Mouse (Mus musculus): Measurements from ENCODE around the gene Hoxd3. TPM values are rescaled to one million over a fixed set of nuclear protein-coding genes. Genes with fewer than 3 reads are reported as not detected.

The Hoxd3 gene
- total and polyA plus RNA-seq, 3 experiments: not detected

DNA sequence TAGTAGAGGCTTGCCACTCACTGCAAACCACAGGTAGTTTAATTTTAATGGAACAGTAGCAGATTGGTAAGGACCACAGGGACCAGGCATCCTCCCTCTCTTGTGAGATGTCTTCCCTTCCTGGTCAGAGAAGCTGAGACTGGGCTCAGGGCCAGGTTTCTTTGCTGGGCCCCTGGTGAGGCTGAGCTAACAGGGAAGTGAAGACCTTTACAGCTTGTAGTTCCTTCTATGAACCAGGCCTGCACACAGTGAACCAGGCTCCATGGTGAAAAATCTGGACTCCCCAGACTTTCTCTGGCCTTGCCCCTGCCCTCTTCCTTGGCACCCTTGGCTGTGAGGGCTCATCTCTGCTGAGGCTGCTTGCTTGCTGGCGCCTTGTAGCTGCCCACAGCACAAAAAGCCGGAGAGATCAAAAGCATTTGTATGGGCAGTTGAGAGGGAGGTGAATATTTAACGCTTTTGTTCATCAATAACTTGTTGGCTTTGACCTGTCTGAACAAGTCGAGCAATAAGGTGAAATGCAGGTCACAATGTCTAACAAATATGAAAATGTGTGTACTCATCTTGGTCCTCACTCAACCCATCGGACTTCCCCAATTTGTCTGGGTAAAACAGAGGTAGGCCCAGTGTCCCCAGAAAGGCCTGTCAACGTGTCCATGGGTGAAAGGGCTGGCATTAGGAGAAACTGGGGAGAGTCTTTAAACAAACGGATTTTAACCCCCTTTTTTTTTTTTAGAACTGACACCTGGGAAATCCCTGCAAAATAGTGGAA lies 12.7 kb downstream of the Hoxd3 start:
- no peaks in the 10 kb centered on the region for H3K36me3 ChIP-seq (ENCODE audit: control insufficient read depth in 1 of 2, insufficient read depth in 2 of 2, low read length in 2 of 2)
- H3K9ac ChIP-seq (ENCODE audit: control insufficient read depth, low read depth, low read length, poor library complexity, severe bottlenecking): no peak overlapping the region
- H3K79me2 ChIP-seq (ENCODE audit: control insufficient read depth, insufficient read depth, low read length, poor library complexity): no peaks in the 10 kb centered on the region
- H3K4me1 ChIP-seq (ENCODE audit: control insufficient read depth in 1 of 2, insufficient read depth in 2 of 2, low read length in 2 of 2): no peaks in the 10 kb centered on the region
- H3K9me3 ChIP-seq (replicated peaks; ENCODE audit: insufficient read depth, low read length): no peaks in the 10 kb centered on the region
- TF ChIP-seq MYB (IDR thresholded peaks at IDR 0.05; ENCODE audit: low read depth, low read length) (no peak), MAFK (IDR thresholded peaks at IDR 0.05; ENCODE audit: borderline replicate concordance, low read depth, low read length) (no peak), SIN3A (IDR thresholded peaks at IDR 0.05; ENCODE audit: low read length) (no peak), ZKSCAN1 (IDR thresholded peaks at IDR 0.05; ENCODE audit: low read depth, low read length) (no peak), JUND (IDR thresholded peaks at IDR 0.05; ENCODE audit: low read depth, low read length) (no peak), USF1 (IDR thresholded peaks at IDR 0.05; ENCODE audit: low read depth, low read length) (no peak), NRF1 (IDR thresholded peaks at IDR 0.05; ENCODE audit: insufficient read depth, low read depth, low read length, poor library complexity, severe bottlenecking) (no peak), RCOR1 (IDR thresholded peaks at IDR 0.05; ENCODE audit: low read depth, low read length) (no peak), KAT2A (conservative IDR thresholded peaks at IDR 0.05; ENCODE audit: low read depth, low read length) (no peak), CTCF (IDR thresholded peaks at IDR 0.05 in 2 of 3, conservative IDR thresholded peaks at IDR 0.05 in 1 of 3; ENCODE audit: control insufficient read depth in 1 of 3, insufficient read depth in 1 of 3, low read depth in 2 of 3, low read length in 3 of 3, poor library complexity in 1 of 3, severe bottlenecking in 1 of 3) (no peak), MXI1 (IDR thresholded peaks at IDR 0.05; ENCODE audit: low read depth, low read length) (no peak), POLR2A (IDR thresholded peaks at IDR 0.05; ENCODE audit: control insufficient read depth in 1 of 2, insufficient read depth in 1 of 2, low read depth in 1 of 2, low read length in 2 of 2, poor library complexity in 1 of 2) (no peak), BHLHE40 (IDR thresholded peaks at IDR 0.05; ENCODE audit: borderline replicate concordance, low read depth, low read length) (no peak), MAZ (IDR thresholded peaks at IDR 0.05; ENCODE audit: low read depth, low read length) (no peak)
- no peaks in the 10 kb centered on the region; a peak in 1 of 4 replicates for H3K27me3 ChIP-seq (ENCODE audit: control insufficient read depth in 1 of 2, insufficient read depth in 2 of 2, low read length in 2 of 2)
- H3K27ac ChIP-seq (ENCODE audit: control insufficient read depth, low read depth, low read length): no peak overlapping the region
- peak; percentile 34 for DNase-seq (ENCODE audit: low read depth, low spot score)
- no peak overlapping the region for H3K4me3 ChIP-seq (ENCODE audit: control insufficient read depth in 1 of 2, insufficient read depth in 1 of 2, low read depth in 2 of 2, low read length in 2 of 2)

- no peak overlapping the region for H3K27ac ChIP-seq (ENCODE audit: control insufficient read depth, low read depth, low read length)
- H3K9ac ChIP-seq (ENCODE audit: control insufficient read depth, low read depth, low read length, poor library complexity, severe bottlenecking): no peak overlapping the region
- H3K4me1 ChIP-seq (ENCODE audit: control insufficient read depth in 1 of 2, insufficient read depth in 2 of 2, low read length in 2 of 2): no peaks in the 10 kb centered on the region
- H3K79me2 ChIP-seq (ENCODE audit: control insufficient read depth, insufficient read depth, low read length, poor library complexity): no peaks in the 10 kb centered on the region
- H3K9me3 ChIP-seq (replicated peaks; ENCODE audit: insufficient read depth, low read length): no peaks in the 10 kb centered on the region
- DNase-seq (ENCODE audit: low read depth, low spot score): no peak
- H3K27me3 ChIP-seq (ENCODE audit: control insufficient read depth in 1 of 2, insufficient read depth in 2 of 2, low read length in 2 of 2): peaks cover 0 to 1% of the 10 kb centered on the region in 2 experiments; a peak in 2 of 4 replicates
- no peak overlapping the region for H3K4me3 ChIP-seq (ENCODE audit: control insufficient read depth in 1 of 2, insufficient read depth in 1 of 2, low read depth in 2 of 2, low read length in 2 of 2)
- TF ChIP-seq POLR2AphosphoS2 (IDR thresholded peaks at IDR 0.05; ENCODE audit: low read length): no peak
- TF ChIP-seq SIN3A (IDR thresholded peaks at IDR 0.05; ENCODE audit: low read length): no peak
- TF ChIP-seq CHD2 (IDR thresholded peaks at IDR 0.05; ENCODE audit: low read length): no peak
- no peak for TF ChIP-seq TBP (IDR thresholded peaks at IDR 0.05; ENCODE audit: low read depth, low read length)
- no peak for TF ChIP-seq ELF1 (IDR thresholded peaks at IDR 0.05; ENCODE audit: low read depth, low read length)
- TF ChIP-seq MAX (IDR thresholded peaks at IDR 0.05; ENCODE audit: low read length): no peak
- no peak for TF ChIP-seq UBTF (IDR thresholded peaks at IDR 0.05; ENCODE audit: borderline replicate concordance, insufficient read depth, low read depth, low read length)
- no peak for TF ChIP-seq CTCF (IDR thresholded peaks at IDR 0.05 in 2 of 3, conservative IDR thresholded peaks at IDR 0.05 in 1 of 3; ENCODE audit: control insufficient read depth in 1 of 3, insufficient read depth in 1 of 3, low read depth in 2 of 3, low read length in 3 of 3, poor library complexity in 1 of 3, severe bottlenecking in 1 of 3)
- no peak for TF ChIP-seq MAFK (IDR thresholded peaks at IDR 0.05; ENCODE audit: borderline replicate concordance, low read depth, low read length)
- TF ChIP-seq POLR2A (IDR thresholded peaks at IDR 0.05; ENCODE audit: control insufficient read depth in 1 of 2, insufficient read depth in 1 of 2, low read depth in 1 of 2, low read length in 2 of 2, poor library complexity in 1 of 2): no peak
- TF ChIP-seq ZC3H11A (IDR thresholded peaks at IDR 0.05; ENCODE audit: low read depth, low read length): no peak
- no peaks in the 10 kb centered on the region for H3K36me3 ChIP-seq (ENCODE audit: control insufficient read depth in 1 of 2, insufficient read depth in 2 of 2, low read length in 2 of 2)
Observed at GRCm38 (mm10) chr2:74725171-74725570, 13.4 kb downstream of the Hoxd3 start.
